Mouse (Mus musculus) embryonic facial prominence, embryonic 12.5 days (tissue): ENCODE measurements at regions not wholly inside any gene's neighbourhood (a gene's known extent, or its start where the extent isn't known, plus 50 kb on each side); places are given as distances from the start of the nearest gene placed in this dataset.
"Not testable (repeated sequence)": the region's sequence is repeated elsewhere in the genome, so short reads cannot be mapped to it uniquely, and the experiment has no call there.

Source experiments
- ATAC-seq: fragments of 200-750 bp; cut with Nextera tagmentation; 2 replicates; pipeline ENCODE4 v1.8.0; 2017; ENCODE audit not compliant: insufficient number of reproducible peaks, insufficient read depth, low FRiP score, low TSS enrichment
- H3K27ac ChIP-seq: fragments of 300-500 bp; sonication (generic); 2 replicates; pipeline ENCODE4 v1.5.1; 2016; ENCODE audit warnings: mild to moderate bottlenecking
- H3K27me3 ChIP-seq: fragments of 300-500 bp; sonication (generic); 2 replicates; pipeline ENCODE4 v1.6.1; 2016; ENCODE audit warnings: mild to moderate bottlenecking, moderate library complexity
- H3K36me3 ChIP-seq: fragments of 300-500 bp; sonication (generic); 2 replicates; pipeline ENCODE4 v1.6.1; 2016; ENCODE audit warnings: mild to moderate bottlenecking
- H3K4me1 ChIP-seq: fragments of 300-500 bp; sonication (generic); 2 replicates; pipeline ENCODE4 v1.6.1; 2016
- H3K4me2 ChIP-seq: fragments of 300-500 bp; sonication (generic); replicated peaks from 2 replicates; pipeline ENCODE4 v1.6.1; 2016; ENCODE audit warnings: mild to moderate bottlenecking, moderate library complexity
- H3K4me3 ChIP-seq: fragments of 300-500 bp; sonication (generic); 2 replicates; pipeline ENCODE4 v1.5.1; 2016; ENCODE audit warnings: mild to moderate bottlenecking
- H3K9ac ChIP-seq: fragments of 300-500 bp; sonication (generic); 2 replicates; pipeline ENCODE4 v1.6.1; 2016; ENCODE audit warnings: mild to moderate bottlenecking, moderate library complexity
- H3K9me3 ChIP-seq: fragments of 300-500 bp; sonication (generic); 2 replicates; pipeline ENCODE4 v1.6.1; 2016; ENCODE audit warnings: mild to moderate bottlenecking, moderate library complexity
- WGBS: fragments of 180-500 bp; shearing (Covaris S2); methylation state at CpG from one replicate; pipeline ENCODE4 v1.1.7; 2016; 5-methylcytosine and 5-hydroxymethylcytosine counted together

- Histone ChIP-seq H3K4me1 (no peaks in the 10 kb centered on the region), H3K4me3 (no peak overlapping the region), H3K36me3 (no peaks in the 10 kb centered on the region), H3K27me3 (no peaks in the 10 kb centered on the region), H3K9me3 (no peaks in the 10 kb centered on the region), H3K4me2 (no peak overlapping the region), H3K27ac (no peak overlapping the region), H3K9ac (no peak overlapping the region)
- ATAC-seq: no peak
- WGBS: 70% methylated on average over 3 of the region's 3 CpGs
Measured at GRCm38 (mm10) chr14:104731319-104731995, 209.0 kb upstream of the Rnf219 start.

GRCm38 (mm10) chr14:104715651-104716050, 193.2 kb upstream of the Rnf219 start:
- H3K27ac ChIP-seq, H3K4me1 ChIP-seq, H3K9ac ChIP-seq, H3K4me3 ChIP-seq, H3K4me2 ChIP-seq, H3K27me3 ChIP-seq, H3K36me3 ChIP-seq, H3K9me3 ChIP-seq, ATAC-seq: not testable (repeated sequence)
- 89% methylated on average over 24 of the region's 24 CpGs for WGBS

- Histone ChIP-seq H3K4me3 (no peak overlapping the region), H3K4me2 (no peak overlapping the region), H3K36me3 (no peaks in the 10 kb centered on the region), H3K9me3 (no peaks in the 10 kb centered on the region), H3K4me1 (no peaks in the 10 kb centered on the region), H3K9ac (no peak overlapping the region), H3K27ac (no peak overlapping the region), H3K27me3 (no peaks in the 10 kb centered on the region)
- no peak for ATAC-seq
- 73% methylated on average over 8 of the region's 8 CpGs for WGBS
Measured at GRCm38 (mm10) chr14:104702283-104702893, 179.9 kb upstream of the Rnf219 start.

- 53% methylated on average over 4 of the region's 4 CpGs for WGBS
- no peak overlapping the region for H3K9ac ChIP-seq
- H3K4me1 ChIP-seq: 0 out of 2 replicates have a peak, but pooled peaks cover 4% of the 10 kb centered on the region
- H3K4me2 ChIP-seq: no peak overlapping the region
- ATAC-seq: no peak
- no peaks in the 10 kb centered on the region for H3K27me3 ChIP-seq
- no peaks in the 10 kb centered on the region for H3K36me3 ChIP-seq
- H3K4me3 ChIP-seq: no peak overlapping the region
- H3K27ac ChIP-seq: no peak overlapping the region
- no peaks in the 10 kb centered on the region for H3K9me3 ChIP-seq
Measured at GRCm38 (mm10) chr14:104698962-104699361, 176.5 kb upstream of the Rnf219 start.

GRCm38 (mm10) chr14:104695101-104695500, 172.7 kb upstream of the Rnf219 start:
- WGBS: 73% methylated on average over 4 of the region's 4 CpGs

GRCm38 (mm10) chr14:104694174-104694803, 171.8 kb upstream of the Rnf219 start:
- no peak for ATAC-seq
- Histone ChIP-seq H3K4me1 (0 out of 2 replicates have a peak, but pooled peaks cover 4% of the 10 kb centered on the region), H3K36me3 (no peaks in the 10 kb centered on the region), H3K27ac (no peak overlapping the region), H3K27me3 (no peaks in the 10 kb centered on the region), H3K9ac (no peak overlapping the region), H3K4me2 (no peak overlapping the region), H3K4me3 (no peak overlapping the region), H3K9me3 (no peaks in the 10 kb centered on the region)
- 61% methylated on average over 14 of the region's 14 CpGs for WGBS

More at GRCm38 (mm10) chr14:104695101-104695500, 172.7 kb upstream of the Rnf219 start:
- no peaks in the 10 kb centered on the region for H3K27me3 ChIP-seq
- no peak overlapping the region for H3K4me3 ChIP-seq
- H3K9ac ChIP-seq: no peak overlapping the region
- H3K27ac ChIP-seq: no peak overlapping the region
- no peaks in the 10 kb centered on the region for H3K36me3 ChIP-seq
- H3K4me2 ChIP-seq: no peak overlapping the region
- H3K9me3 ChIP-seq: no peaks in the 10 kb centered on the region
- ATAC-seq: no peak
- H3K4me1 ChIP-seq: 0 out of 2 replicates have a peak, but pooled peaks cover 4% of the 10 kb centered on the region

- Histone ChIP-seq H3K27me3 (no peaks in the 10 kb centered on the region), H3K9me3 (no peaks in the 10 kb centered on the region), H3K4me1 (0 out of 2 replicates have a peak, but pooled peaks cover 4% of the 10 kb centered on the region), H3K4me2 (no peak overlapping the region), H3K27ac (no peak overlapping the region), H3K36me3 (no peaks in the 10 kb centered on the region), H3K9ac (no peak overlapping the region), H3K4me3 (no peak overlapping the region)
- no peak for ATAC-seq
- 90% methylated on average over 5 of the region's 5 CpGs for WGBS
Measured at GRCm38 (mm10) chr14:104692616-104693015, 170.2 kb upstream of the Rnf219 start.

- Histone ChIP-seq H3K4me3 (no peak overlapping the region), H3K27ac (no peak overlapping the region), H3K27me3 (no peaks in the 10 kb centered on the region), H3K4me1 (no peaks in the 10 kb centered on the region), H3K9me3 (no peaks in the 10 kb centered on the region), H3K9ac (no peak overlapping the region), H3K4me2 (no peak overlapping the region), H3K36me3 (no peaks in the 10 kb centered on the region)
- 89% methylated on average over 3 of the region's 3 CpGs for WGBS
- ATAC-seq: no peak
Measured at GRCm38 (mm10) chr14:104688440-104688839, 166.0 kb upstream of the Rnf219 start.

GRCm38 (mm10) chr14:104676810-104677209, 154.4 kb upstream of the Rnf219 start:
- no peaks in the 10 kb centered on the region for H3K27me3 ChIP-seq
- no peak overlapping the region for H3K27ac ChIP-seq
- H3K4me2 ChIP-seq: no peak overlapping the region
- no peaks in the 10 kb centered on the region for H3K36me3 ChIP-seq
- no peak overlapping the region for H3K9ac ChIP-seq
- H3K4me3 ChIP-seq: no peak overlapping the region
- no peaks in the 10 kb centered on the region for H3K4me1 ChIP-seq
- WGBS: 19% methylated on average over 7 of the region's 7 CpGs
- H3K9me3 ChIP-seq: no peaks in the 10 kb centered on the region
- ATAC-seq: no peak

GRCm38 (mm10) chr14:104661696-104662095, 139.3 kb upstream of the Rnf219 start:
- H3K4me1 ChIP-seq: no peaks in the 10 kb centered on the region
- H3K4me3 ChIP-seq: no peak overlapping the region
- H3K27me3 ChIP-seq: no peaks in the 10 kb centered on the region
- WGBS: 73% methylated on average over 1 of the region's 1 CpGs
- H3K36me3 ChIP-seq: no peaks in the 10 kb centered on the region
- no peak overlapping the region for H3K4me2 ChIP-seq
- no peaks in the 10 kb centered on the region for H3K9me3 ChIP-seq
- no peak overlapping the region for H3K9ac ChIP-seq
- H3K27ac ChIP-seq: no peak overlapping the region
- no peak for ATAC-seq

- no peak overlapping the region for H3K4me2 ChIP-seq
- H3K27me3 ChIP-seq: no peaks in the 10 kb centered on the region
- 91% methylated on average over 1 of the region's 1 CpGs for WGBS
- no peaks in the 10 kb centered on the region for H3K9me3 ChIP-seq
- no peak overlapping the region for H3K27ac ChIP-seq
- no peaks in the 10 kb centered on the region for H3K36me3 ChIP-seq
- H3K9ac ChIP-seq: no peak overlapping the region
- no peak for ATAC-seq
- no peak overlapping the region for H3K4me3 ChIP-seq
- no peaks in the 10 kb centered on the region for H3K4me1 ChIP-seq
Measured at GRCm38 (mm10) chr14:104658751-104659150, 136.3 kb upstream of the Rnf219 start.

GRCm38 (mm10) chr14:104649980-104650379, 127.5 kb upstream of the Rnf219 start:
- no peak overlapping the region for H3K9ac ChIP-seq
- H3K4me2 ChIP-seq: no peak overlapping the region
- H3K36me3 ChIP-seq: no peaks in the 10 kb centered on the region
- WGBS: 79% methylated on average over 5 of the region's 5 CpGs
- no peaks in the 10 kb centered on the region for H3K9me3 ChIP-seq
- H3K4me1 ChIP-seq: no peaks in the 10 kb centered on the region
- no peak overlapping the region for H3K27ac ChIP-seq
- ATAC-seq: no peak
- no peak overlapping the region for H3K4me3 ChIP-seq
- no peaks in the 10 kb centered on the region for H3K27me3 ChIP-seq
